Mouse (Mus musculus) spleen, adult 2 months (tissue): ENCODE data around the gene Etnk2.

Experiments
- CTCF ChIP-seq: fragments of 200-500 bp; IDR thresholded peaks from 2 replicates; pipeline ENCODE4 v1.5.1; 2011; ENCODE audit warnings: mild to moderate bottlenecking, inconsistent platforms; ENCODE audit not compliant: insufficient read depth, insufficient read length, insufficient replicate concordance; ENCODE audit errors: extremely low read depth
- POLR2A ChIP-seq: fragments of 200-500 bp; IDR thresholded peaks from 2 replicates; pipeline ENCODE4 v1.6.1; 2011; ENCODE audit warnings: low read depth, low read length, inconsistent platforms

DNA sequence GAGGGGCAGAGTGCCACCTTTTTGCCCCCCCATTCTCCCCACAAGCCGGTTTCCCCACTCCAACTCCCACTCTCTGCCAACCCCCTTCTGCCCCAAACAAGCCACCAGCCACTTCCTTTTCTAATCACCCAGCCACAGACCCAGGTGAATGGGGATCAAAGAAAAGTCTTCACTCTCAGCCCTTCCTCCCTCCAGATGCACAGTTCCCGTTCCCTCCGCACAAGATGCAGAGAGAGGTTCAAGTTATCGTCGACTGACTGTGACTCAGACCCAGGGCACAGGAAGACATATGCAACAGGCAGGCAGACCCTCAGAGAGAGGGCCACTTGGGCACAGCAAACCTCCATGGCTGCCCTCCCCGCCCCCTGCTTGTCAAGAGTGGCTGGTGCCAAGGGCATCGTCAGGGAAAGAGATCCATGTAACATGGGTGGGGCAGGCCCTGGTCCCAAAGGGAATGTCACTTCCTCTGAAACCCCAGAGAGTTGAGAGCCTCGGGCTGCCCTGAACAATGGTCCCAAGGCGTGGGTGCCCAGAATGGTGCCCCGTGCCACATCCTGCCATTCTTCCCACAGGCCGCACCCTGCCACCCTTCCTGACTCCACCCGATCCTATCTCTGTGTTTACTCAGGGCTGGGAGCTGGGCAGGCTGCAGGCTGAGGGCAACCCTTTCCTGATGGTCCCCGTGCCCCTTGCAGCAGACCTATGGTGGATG, 36.8 kb downstream of the Etnk2 start:
- TF ChIP-seq CTCF (no peak), POLR2A (no peak)
